In the genomic region with DNA sequence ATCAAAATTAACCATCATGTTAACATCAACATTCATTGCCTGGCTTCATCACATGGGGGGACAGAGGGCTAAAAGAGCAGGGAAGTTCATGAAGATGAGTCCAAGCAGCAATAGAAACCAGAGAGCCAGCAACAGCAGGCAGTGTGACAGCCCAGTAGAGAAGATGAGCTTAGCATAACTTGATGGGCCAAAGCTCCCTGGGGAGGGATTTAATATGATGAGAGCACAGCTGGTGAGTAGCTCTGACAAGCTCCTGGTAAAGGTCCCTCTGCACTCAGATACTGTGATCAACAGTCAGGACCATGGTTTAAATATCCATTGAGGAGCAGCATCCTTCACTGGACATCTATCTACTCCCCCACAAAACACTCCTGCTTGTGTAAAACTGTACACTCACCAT, we compare ENCODE assay signal across 25 mouse cellular contexts.
"Had no signal": no experiment of that assay in that cellular context is flagged by ENCODE, and none has a peak within 500 bp of the region (broad histone marks: within the 10 kb centered on the region; RNA-seq: fewer than 3 reads in every experiment).

No protein-coding gene starts in this region.

- H3K27me3 ChIP-seq: heart, embryonic 13.5 days; heart, embryonic 15.5 days; hindbrain, embryonic 12.5 days; limb, embryonic 12.5 days; liver, embryonic 13.5 days had no signal

- H3K4me1 ChIP-seq: heart, embryonic 13.5 days; heart, embryonic 15.5 days; hindbrain, embryonic 12.5 days; limb, embryonic 12.5 days; liver, embryonic 13.5 days had no signal

- ATAC-seq: hindbrain, embryonic 16.5 days; intestine, embryonic 16.5 days had no signal

- H3K9ac ChIP-seq: heart, embryonic 13.5 days; heart, embryonic 15.5 days; hindbrain, embryonic 12.5 days; hindbrain, embryonic 14.5 days; limb, embryonic 12.5 days; liver, embryonic 13.5 days had no signal

- H3K4me3 ChIP-seq: heart, adult 2 months; heart, embryonic 13.5 days; heart, embryonic 15.5 days; hindbrain, embryonic 12.5 days; layer of hippocampus, adult 2 months; left cerebral cortex, adult 2 months; limb, embryonic 12.5 days; liver, embryonic 13.5 days had no signal

- H3K27ac ChIP-seq: heart, adult 2 months; heart, embryonic 13.5 days; heart, embryonic 15.5 days; hindbrain, embryonic 12.5 days; hindbrain, embryonic 14.5 days; layer of hippocampus, adult 2 months; left cerebral cortex, adult 2 months; limb, embryonic 12.5 days; liver, embryonic 13.5 days had no signal

- DNase-seq: gastrocnemius, postnatal 14 days; gastrocnemius, postnatal 36 days; heart, adult 11 months; heart, adult 2 months; heart, postnatal 14 days; heart, postnatal 36 days; kidney, adult 11 months; kidney, adult 2 months; kidney, adult 9 months; kidney, postnatal 10 days; kidney, postnatal 25 days; kidney, postnatal 4 days; liver; liver, embryonic 13.5 days had no signal

- H3K36me3 ChIP-seq: heart, embryonic 13.5 days; heart, embryonic 15.5 days; hindbrain, embryonic 12.5 days; limb, embryonic 12.5 days; liver, embryonic 13.5 days had no signal

- H3K9me3 ChIP-seq: heart, embryonic 13.5 days; heart, embryonic 15.5 days; hindbrain, embryonic 12.5 days; limb, embryonic 12.5 days; liver, embryonic 13.5 days had no signal

- H3K4me2 ChIP-seq: heart, embryonic 11.5 days; heart, embryonic 13.5 days; heart, embryonic 15.5 days; hindbrain, embryonic 12.5 days; hindbrain, embryonic 14.5 days; limb, embryonic 12.5 days; liver, embryonic 11.5 days; liver, embryonic 13.5 days had no signal
